Comparison of ENCODE assay signal across 8 mouse cellular contexts in the genomic region with DNA sequence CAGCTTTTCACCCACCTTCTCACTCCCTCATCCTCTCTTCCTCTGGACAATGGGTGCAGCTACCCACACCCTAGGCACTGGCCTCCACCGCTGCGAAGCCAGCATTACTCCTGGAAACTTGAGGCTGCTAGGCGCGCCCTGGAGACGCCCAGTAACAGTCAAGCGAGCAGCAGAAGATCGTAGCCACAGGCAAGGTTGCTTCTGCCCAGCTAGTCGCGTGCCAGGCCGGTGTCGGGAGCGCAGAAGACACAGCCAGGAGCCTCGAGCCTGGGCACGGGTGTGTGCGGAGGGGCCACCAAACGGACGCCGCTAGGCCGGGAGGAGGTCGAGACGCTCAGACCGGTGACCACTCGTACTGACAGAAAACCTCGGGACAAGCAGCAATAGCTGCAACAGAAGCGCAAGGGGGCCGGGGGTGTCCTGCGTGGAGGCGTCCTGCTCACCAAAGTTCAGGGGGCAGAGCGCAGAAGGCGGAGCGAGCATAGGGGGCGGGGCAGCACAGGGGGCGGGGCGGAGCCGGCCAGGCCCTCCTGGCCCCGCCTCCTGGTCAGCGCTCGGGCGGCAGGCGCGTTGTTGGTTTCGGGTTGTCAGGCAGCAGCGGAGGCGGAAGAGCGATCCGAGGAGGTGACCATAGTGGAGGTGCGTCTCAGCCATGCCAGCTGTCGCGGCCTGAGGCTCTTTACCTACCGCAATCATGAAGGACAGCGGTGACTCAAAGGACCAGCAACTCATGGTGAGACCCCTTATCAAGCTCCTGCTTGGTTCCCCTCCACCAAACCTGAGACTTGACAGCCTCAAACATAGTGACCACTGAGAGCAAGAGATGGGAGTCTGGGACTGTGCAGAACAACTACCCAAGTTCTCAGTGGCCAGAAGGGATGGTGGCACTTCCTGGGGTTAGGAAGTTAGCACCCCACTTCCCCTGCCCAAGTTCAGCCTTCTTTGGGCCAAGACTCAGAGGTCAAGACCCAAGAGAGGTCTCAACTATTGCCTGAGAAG. TPM values are rescaled to one million over a fixed set of nuclear protein-coding genes. Genes with fewer than 3 reads are reported as not detected.
DNase-seq lines count a peak whose midpoint lies in the region; ATAC-seq lines count a peak whose summit lies in the region.

A gene (plus strand): TSS at position 569 of the 999 bp plus-strand sequence.

- WGBS in embryonic facial prominence, embryonic 10.5 days, result 2% methylated on average over 51 of the region's 51 CpGs
- 3% methylated on average over 51 of the region's 51 CpGs for WGBS in heart, embryonic 10.5 days
- WGBS in lung, embryonic 15.5 days, result 3% methylated on average over 51 of the region's 51 CpGs
- 3% methylated on average over 49 of the region's 51 CpGs for WGBS in neural tube, embryonic 14.5 days

- peaks cover 31% of the 10 kb centered on the region for H3K4me1 ChIP-seq in embryonic facial prominence, embryonic 10.5 days
- H3K4me1 ChIP-seq in heart, embryonic 10.5 days, result peaks cover 16% of the 10 kb centered on the region
- H3K4me1 ChIP-seq in lung, embryonic 15.5 days, result peaks cover 9% of the 10 kb centered on the region
- H3K4me1 ChIP-seq in neural tube, embryonic 14.5 days (ENCODE audit: control insufficient read depth, insufficient read depth, low read length), result no peaks in the 10 kb centered on the region

- peak; percentile 39 for DNase-seq in urinary bladder, adult 2 months (ENCODE audit: low spot score)
- no peak for DNase-seq in urinary bladder, postnatal 4 days (ENCODE audit: low spot score in 2 of 2)
- peak; percentile 86 for DNase-seq in embryonic facial prominence, embryonic 10.5 days (ENCODE audit: low spot score)
- peak; percentile 87 for DNase-seq in heart, embryonic 10.5 days (ENCODE audit: low spot score)
- peak; percentile 30 for DNase-seq in kidney, adult 8-10 months
- no peak for DNase-seq in left cerebral cortex, postnatal 14 days (ENCODE audit: low spot score in 2 of 2)

- peak within 1 kb of the TSS; percentile 66 for H3K4me3 ChIP-seq in embryonic facial prominence, embryonic 10.5 days
- peak within 1 kb of the TSS; percentile 66 for H3K4me3 ChIP-seq in heart, embryonic 10.5 days
- peak within 1 kb of the TSS; percentile 52 for H3K4me3 ChIP-seq in lung, embryonic 15.5 days
- H3K4me3 ChIP-seq in neural tube, embryonic 14.5 days (ENCODE audit: low read depth, low read length), result peak within 1 kb of the TSS; percentile 36

- intact Hi-C loops in left cerebral cortex, postnatal 14 days (cut with DNase I), result no loop called here

- H3K9me3 ChIP-seq in embryonic facial prominence, embryonic 10.5 days, result no peaks in the 10 kb centered on the region
- no peaks in the 10 kb centered on the region for H3K9me3 ChIP-seq in heart, embryonic 10.5 days
- no peaks in the 10 kb centered on the region for H3K9me3 ChIP-seq in lung, embryonic 15.5 days
- no peaks in the 10 kb centered on the region for H3K9me3 ChIP-seq in neural tube, embryonic 14.5 days (ENCODE audit: control insufficient read depth, low read length)

- ATAC-seq in lung, embryonic 15.5 days (ENCODE audit: borderline replicate concordance, extremely low read depth, low FRiP score, low TSS enrichment), result peak; percentile 76
- peak; percentile 34 for ATAC-seq in neural tube, embryonic 14.5 days (ENCODE audit: low read depth)

- peak within 1 kb of the TSS; percentile 31; the same call in 1 of the 2 replicates for H3K9ac ChIP-seq in lung, embryonic 15.5 days
- H3K9ac ChIP-seq in neural tube, embryonic 14.5 days (replicated peaks; ENCODE audit: low read depth, low read length), result no peak within 1 kb of the TSS; the same call in 1 of the 2 replicates

- H3K4me2 ChIP-seq in lung, embryonic 15.5 days, result peak within 1 kb of the TSS; percentile 91
- peak within 1 kb of the TSS; percentile 74 for H3K4me2 ChIP-seq in neural tube, embryonic 14.5 days (ENCODE audit: low read depth, low read length)

- no peaks in the 10 kb centered on the region for H3K36me3 ChIP-seq in embryonic facial prominence, embryonic 10.5 days (replicated peaks)
- H3K36me3 ChIP-seq in heart, embryonic 10.5 days, result no peaks in the 10 kb centered on the region
- H3K36me3 ChIP-seq in lung, embryonic 15.5 days, result no peaks in the 10 kb centered on the region
- H3K36me3 ChIP-seq in neural tube, embryonic 14.5 days (ENCODE audit: control insufficient read depth, insufficient read depth, low read length), result no peaks in the 10 kb centered on the region

- peaks cover 60% of the 10 kb centered on the region for H3K27me3 ChIP-seq in embryonic facial prominence, embryonic 10.5 days (replicated peaks; ENCODE audit: low read depth, poor library complexity, severe bottlenecking)
- peaks cover 65% of the 10 kb centered on the region for H3K27me3 ChIP-seq in heart, embryonic 10.5 days (ENCODE audit: insufficient read depth, poor library complexity, severe bottlenecking)
- H3K27me3 ChIP-seq in lung, embryonic 15.5 days, result peaks cover 27% of the 10 kb centered on the region
- H3K27me3 ChIP-seq in neural tube, embryonic 14.5 days (ENCODE audit: control insufficient read depth, insufficient read depth, low read length), result peaks cover 3% of the 10 kb centered on the region; the same call in 1 of the 2 replicates

- H3K27ac ChIP-seq in embryonic facial prominence, embryonic 10.5 days (replicated peaks), result peak within 1 kb of the TSS; percentile 64
- H3K27ac ChIP-seq in heart, embryonic 10.5 days, result peak within 1 kb of the TSS; percentile 57
- H3K27ac ChIP-seq in lung, embryonic 15.5 days, result no peak within 1 kb of the TSS
- H3K27ac ChIP-seq in neural tube, embryonic 14.5 days (ENCODE audit: low read depth, low read length), result no peak within 1 kb of the TSS

RNA-seq across cellular contexts. Expression of the gene that starts here (rescaled TPM):
- 0.65 and 1.3 TPM in 2 replicates for polyA plus RNA-seq in urinary bladder, adult 2 months (2012; rRNA removed)
- polyA plus RNA-seq in embryonic facial prominence, embryonic 10.5 days (2016; fragmentation: Nextera tagmentation; extraction: Ambion mirVana), result 1.3 and 2.0 TPM in 2 replicates
- polyA plus RNA-seq in heart, embryonic 10.5 days (2016; fragmentation: Nextera tagmentation; extraction: Ambion mirVana), result 0.14 TPM in 1 of 2 replicates, not detected in the other
- 0.29 and 0.40 TPM in 2 replicates for polyA plus RNA-seq in lung, embryonic 15.5 days (2015; fragmentation: Nextera tagmentation; extraction: Ambion mirVana)
- polyA plus RNA-seq in neural tube, embryonic 14.5 days (2014; fragmentation: Nextera tagmentation; extraction: Ambion mirVana), result 0.56 and 0.99 TPM in 2 replicates
- 10 to 100 TPM in 1 of 2 experiments, 1 to 10 TPM in 1; 8.8 to 11.2 TPM for total RNA-seq in left cerebral cortex, postnatal 14 days (2021)

Comparison
In these comparisons a context has a peak if more than half of its experiments do, and no peak if none do; other contexts are left out.
1. DNase-seq: peak in urinary bladder, adult 2 months (single experiment), embryonic facial prominence, embryonic 10.5 days (single experiment) and kidney, adult 8-10 months (2 of 2); none in urinary bladder, postnatal 4 days (0 of 2) and left cerebral cortex, postnatal 14 days (0 of 2).
2. Peak in DNase-seq, H3K4me3 ChIP-seq and H3K27ac ChIP-seq in heart, embryonic 10.5 days; RNA of the gene not detected or under 1 TPM.
3. Peak in ATAC-seq, H3K4me3 ChIP-seq, H3K9ac ChIP-seq and H3K4me2 ChIP-seq in lung, embryonic 15.5 days; RNA of the gene not detected or under 1 TPM.
4. Peak in ATAC-seq, H3K4me3 ChIP-seq and H3K4me2 ChIP-seq in neural tube, embryonic 14.5 days; RNA of the gene not detected or under 1 TPM.
5. Peak in every context shown above with its lines, with median percentiles within 50 percentile points of each other: H3K4me3 ChIP-seq.